Mouse (Mus musculus) gastrocnemius, adult 8-10 months (tissue): ENCODE measurements around the gene Supt6. TPM values are rescaled to one million over a fixed set of nuclear protein-coding genes. Genes with fewer than 3 reads are reported as not detected.
A peak's percentile ranks its signal among the peaks of the same experiment; 100 is the strongest.

Experiments used
- DNase-seq, 2 experiments: peaks; one replicate each; pipeline ENCODE4 v3.0.0; 2022; ENCODE audit warnings: low spot score in 2 of 2
- microRNA-seq: library from miRNA; unstranded; fragments of <30 nt; microRNA quantifications from one replicate; pipeline ENCODE4 v1.2.0, GENCODE M21; 2022
- total RNA-seq, 4 experiments: library from RNA; stranded (reverse); gene quantifications; 2 replicates each; pipeline ENCODE4 v1.2.4; 2022

Supt6 gene
- total RNA-seq, 4 experiments from 2014 or later = 27.8 to 33.0 (median 31.7) TPM

- no peak for DNase-seq
Measured at GRCm38 (mm10) chr11:78167257-78167959, 78.4 kb downstream of the Supt6 start.

- DNase-seq = no peak
Measured at GRCm38 (mm10) chr11:78166640-78167039, 79.1 kb downstream of the Supt6 start.

- DNase-seq = no peak
Measured at GRCm38 (mm10) chr11:78166161-78166560, 79.6 kb downstream of the Supt6 start.

GRCm38 (mm10) chr11:78165761-78166109 is 80.1 kb downstream of the Supt6 start:
- DNase-seq = peak in 1 of 2 experiments; percentile 51

GRCm38 (mm10) chr11:78164924-78165760 is 80.6 kb downstream of the Supt6 start, which contains the start of gene Traf4:
Traf4 (minus strand) TSS chr11:78165589.
- peak; percentile 62 to 75 for DNase-seq

- DNase-seq = no peak
Measured at GRCm38 (mm10) chr11:78164604-78164923, 81.2 kb downstream of the Supt6 start.

- no peak for DNase-seq
Measured at GRCm38 (mm10) chr11:78163681-78164603, 81.8 kb downstream of the Supt6 start.

GRCm38 (mm10) chr11:78163045-78163444 is 82.7 kb downstream of the Supt6 start:
- DNase-seq = no peak

GRCm38 (mm10) chr11:78162504-78162903 is 83.3 kb downstream of the Supt6 start:
- DNase-seq = peak in 1 of 2 experiments; percentile 67

- no peak for DNase-seq
Measured at GRCm38 (mm10) chr11:78161968-78162367, 83.8 kb downstream of the Supt6 start.

- no peak for DNase-seq
Measured at GRCm38 (mm10) chr11:78161169-78161568, 84.6 kb downstream of the Supt6 start.

- DNase-seq = no peak
Measured at GRCm38 (mm10) chr11:78160675-78161074, 85.1 kb downstream of the Supt6 start.

- DNase-seq = no peak
Measured at GRCm38 (mm10) chr11:78160171-78160570, 85.6 kb downstream of the Supt6 start.

GRCm38 (mm10) chr11:78159557-78159956 is 86.2 kb downstream of the Supt6 start:
- no peak for DNase-seq

- peak; percentile 62 to 68 for DNase-seq
Measured at GRCm38 (mm10) chr11:78159096-78159495, 86.7 kb downstream of the Supt6 start.

Small RNAs within 50 kb of the gene (microRNA-seq; reads per million reads assigned to microRNA genes)
- not detected for gene Mir7653

Other genes starting within 250 kb of the Supt6 start
- under 1 TPM; 0.63 to 0.99 (median 0.79) TPM for gene Dhrs13, start 213.7 kb downstream of the Supt6 start, total RNA-seq
- 10 to 100 TPM; 43.7 to 49.7 (median 48.6) TPM for gene Flot2, start 208.1 kb downstream of the Supt6 start, total RNA-seq
- 10 to 100 TPM; 20.5 to 22.9 (median 22.6) TPM for gene Eral1, start 165.6 kb downstream of the Supt6 start, total RNA-seq
- gene Fam222b, start 151.3 kb downstream of the Supt6 start, total RNA-seq = 1 to 10 TPM; 5.6 to 7.8 (median 7.3) TPM
- 1 to 10 TPM; 2.9 to 3.5 (median 3.2) TPM for gene Traf4, start 80.4 kb downstream of the Supt6 start, total RNA-seq
- gene Nek8, start 69.3 kb downstream of the Supt6 start, total RNA-seq = under 1 TPM; 0.19 to 0.73 (median 0.50) TPM
- gene Tlcd1, start 69.3 kb downstream of the Supt6 start, total RNA-seq = 1 to 10 TPM in 1 of 4 experiments, under 1 TPM in 3; 0.56 to 1.7 (median 0.64) TPM
- 100 to 1,000 TPM; 671 to 835 (median 744) TPM for gene Rpl23a, start 62.4 kb downstream of the Supt6 start, total RNA-seq
- gene Rab34, start 57.6 kb downstream of the Supt6 start, total RNA-seq = 1 to 10 TPM; 1.6 to 5.5 (median 3.4) TPM
- gene Proca1, start 52.6 kb downstream of the Supt6 start, total RNA-seq = under 1 TPM; 0.34 to 0.88 (median 0.52) TPM
- 10 to 100 TPM; 46.6 to 51.5 (median 47.2) TPM for gene Sdf2, start 241 bp downstream of the Supt6 start, total RNA-seq
- gene 2610507B11Rik, start 15.8 kb upstream of the Supt6 start, total RNA-seq = 100 to 1,000 TPM; 211 to 289 (median 233) TPM
- under 1 TPM; 0.13 to 0.49 (median 0.16) TPM for gene BC030499, start 44.9 kb upstream of the Supt6 start, total RNA-seq
- gene Spag5, start 55.5 kb upstream of the Supt6 start, total RNA-seq = 1 to 10 TPM; 2.2 to 2.8 (median 2.6) TPM
- gene Aldoc, start 77.0 kb upstream of the Supt6 start, total RNA-seq = 1 to 10 TPM; 1.5 to 2.2 (median 1.7) TPM
- gene Pigs, start 82.4 kb upstream of the Supt6 start, total RNA-seq = 10 to 100 TPM; 19.1 to 25.1 (median 21.3) TPM
- 10 to 100 TPM in 1 of 4 experiments, 1 to 10 TPM in 3; 5.3 to 14.9 (median 8.4) TPM for gene Unc119, start 97.5 kb upstream of the Supt6 start, total RNA-seq
- not detected for gene Foxn1, start 140.6 kb upstream of the Supt6 start, total RNA-seq
- gene Slc13a2, start 176.2 kb upstream of the Supt6 start, total RNA-seq = not detected
- under 1 TPM; 0.47 to 0.56 (median 0.50) TPM for gene Slc46a1, start 219.7 kb upstream of the Supt6 start, total RNA-seq